Mouse (Mus musculus) liver, adult 2 months (tissue): ENCODE results near the gene Nanp.

Experiments
- CTCF ChIP-seq: fragments of 200-500 bp; IDR thresholded peaks from 2 replicates; pipeline ENCODE4 v1.5.1; 2011; ENCODE audit warnings: low read depth, low read length, control low read depth
- POLR2A ChIP-seq: fragments of 200-500 bp; IDR thresholded peaks from 2 replicates; pipeline ENCODE4 v1.6.1; 2011; ENCODE audit warnings: low read length, control low read depth; ENCODE audit not compliant: insufficient read depth; ENCODE audit errors: extremely low read depth

DNA sequence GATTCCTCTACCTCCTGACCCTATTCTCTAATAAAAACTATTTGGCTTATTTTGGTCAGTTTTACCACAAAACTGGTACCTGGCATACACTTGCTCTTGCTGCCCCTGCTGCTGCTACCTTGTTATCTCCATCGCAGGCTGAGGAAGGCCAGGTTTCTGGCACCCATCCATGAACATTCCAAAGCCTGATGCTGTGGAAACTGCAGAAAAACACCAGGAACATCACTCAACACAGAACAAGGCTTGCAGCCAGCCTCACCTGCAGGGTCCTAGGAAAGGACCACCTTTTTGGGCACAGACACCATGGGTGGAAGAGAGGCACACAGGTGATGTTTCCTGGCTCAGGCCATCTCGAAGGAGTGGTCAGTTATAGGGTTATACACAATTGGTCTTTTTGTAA is 48.7 kb downstream of the Nanp start:
- TF ChIP-seq CTCF = no peak
- no peak for TF ChIP-seq POLR2A
